Mouse (Mus musculus) limb, embryonic 12.5 days (tissue): Measurements from ENCODE around the gene Plekha5. TPM values are rescaled to one million over a fixed set of nuclear protein-coding genes. Genes with fewer than 3 reads are reported as not detected.
"Not testable (repeated sequence)": the region's sequence is repeated elsewhere in the genome, so short reads cannot be mapped to it uniquely, and the experiment has no call there.

Experiments
- ATAC-seq: fragments of 200-750 bp; cut with Nextera tagmentation; 2 replicates; pipeline ENCODE4 v1.8.0; 2017; ENCODE audit warnings: low read depth, moderate TSS enrichment; ENCODE audit not compliant: insufficient number of reproducible peaks, insufficient read depth, low FRiP score, low TSS enrichment
- H3K27ac ChIP-seq: fragments of 300-500 bp; sonication (generic); 2 replicates; pipeline ENCODE4 v1.5.1; 2016; ENCODE audit warnings: mild to moderate bottlenecking, moderate library complexity
- H3K27me3 ChIP-seq: fragments of 300-500 bp; sonication (generic); 2 replicates; pipeline ENCODE4 v1.6.1; 2016; ENCODE audit warnings: mild to moderate bottlenecking, moderate library complexity
- H3K36me3 ChIP-seq: fragments of 300-500 bp; sonication (generic); 2 replicates; pipeline ENCODE4 v1.6.1; 2016; ENCODE audit warnings: mild to moderate bottlenecking, moderate library complexity
- H3K4me1 ChIP-seq: fragments of 300-500 bp; sonication (generic); replicated peaks from 2 replicates; pipeline ENCODE4 v1.6.1; 2016
- H3K4me2 ChIP-seq: fragments of 300-500 bp; sonication (generic); 2 replicates; pipeline ENCODE4 v1.6.1; 2016; ENCODE audit warnings: mild to moderate bottlenecking, moderate library complexity
- H3K4me3 ChIP-seq: fragments of 300-500 bp; sonication (generic); replicated peaks from 2 replicates; pipeline ENCODE4 v1.5.1; 2016; ENCODE audit warnings: mild to moderate bottlenecking
- H3K9ac ChIP-seq: fragments of 300-500 bp; sonication (generic); replicated peaks from 2 replicates; pipeline ENCODE4 v1.6.1; 2016; ENCODE audit warnings: mild to moderate bottlenecking, moderate library complexity
- H3K9me3 ChIP-seq: fragments of 300-500 bp; sonication (generic); 2 replicates; pipeline ENCODE4 v1.6.1; 2016; ENCODE audit warnings: mild to moderate bottlenecking, moderate library complexity
- WGBS: fragments of 180-500 bp; shearing (Covaris S2); methylation state at CpG from one replicate; pipeline ENCODE4 v1.1.7; 2016; 5-methylcytosine and 5-hydroxymethylcytosine counted together
- polyA plus RNA-seq: library from polyadenylated mRNA; unstranded; fragments of >200 nt; fragmentation: Nextera tagmentation; extraction: Ambion mirVana; gene quantifications from 2 replicates; pipeline ENCODE4 v1.2.1, GENCODE M21; 2016

Gene Plekha5
- polyA plus RNA-seq, 1 experiment from 2014 or later, result 50.1 TPM

DNA sequence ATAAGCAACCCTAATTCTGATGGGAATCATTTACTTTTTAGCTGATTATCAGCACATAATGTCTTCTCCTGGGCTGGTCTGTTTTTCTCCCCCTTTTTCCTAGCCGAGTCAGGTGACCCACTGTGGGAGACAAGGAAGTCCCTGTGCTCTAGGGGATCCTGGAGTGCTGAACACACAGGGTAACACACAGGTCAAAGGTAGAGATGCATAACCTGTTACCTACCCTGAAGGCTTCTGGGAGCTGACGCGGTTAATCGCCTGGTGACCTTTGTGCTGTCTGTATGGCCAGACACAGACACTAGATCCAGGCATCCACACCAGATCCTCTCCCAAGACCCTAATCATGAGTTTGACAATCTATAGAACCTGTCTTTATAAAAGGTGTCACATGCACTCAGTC, 177.3 kb downstream of the Plekha5 start:
- Histone ChIP-seq H3K4me1 (peaks cover 8% of the 10 kb centered on the region), H3K9ac (no peak overlapping the region), H3K27ac (no peak overlapping the region), H3K27me3 (no peaks in the 10 kb centered on the region), H3K4me2 (no peak overlapping the region), H3K4me3 (no peak overlapping the region), H3K9me3 (no peaks in the 10 kb centered on the region), H3K36me3 (peaks cover 24% of the 10 kb centered on the region)
- no peak for ATAC-seq
- 94% methylated on average over 4 of the region's 4 CpGs for WGBS

DNA sequence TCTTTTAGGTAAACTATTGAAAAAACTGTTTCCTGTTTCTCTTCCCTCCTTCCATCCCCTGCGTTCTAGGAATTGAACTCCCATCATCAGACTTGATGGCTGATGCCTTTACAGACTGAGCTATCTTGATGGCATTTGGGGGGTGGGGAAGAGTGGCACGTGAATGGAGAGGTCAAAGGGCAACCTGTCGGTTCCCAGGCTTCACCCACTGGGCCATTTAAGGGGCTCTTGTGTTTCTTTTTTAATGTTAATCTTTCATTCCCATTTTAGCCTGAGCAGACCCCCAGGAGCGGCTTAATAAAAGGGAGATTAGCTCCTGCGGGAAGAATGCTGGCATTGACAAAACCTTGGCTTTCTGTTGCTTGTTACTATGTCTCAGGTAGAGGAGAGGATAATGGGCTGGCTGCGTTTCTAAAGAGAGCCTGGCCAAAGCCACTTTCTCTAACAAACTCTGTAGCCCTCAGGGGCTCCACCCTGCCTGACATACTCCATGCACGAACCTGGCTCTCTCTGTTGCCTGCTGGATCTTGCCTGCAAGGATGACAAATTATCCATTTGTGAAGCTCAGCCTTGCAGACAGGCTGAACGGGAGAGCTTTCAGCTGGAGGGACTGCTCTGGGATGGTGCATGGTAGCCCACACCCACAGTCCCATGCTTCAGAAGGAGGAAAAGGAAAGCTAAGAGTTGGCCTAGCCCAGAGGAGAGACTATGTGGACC, 179.5 kb downstream of the Plekha5 start:
- H3K4me2 ChIP-seq, result no peak overlapping the region
- peak overlapping the region; percentile 51; the same call in 1 of the 2 replicates for H3K27ac ChIP-seq
- H3K4me1 ChIP-seq, result peaks cover 8% of the 10 kb centered on the region
- ATAC-seq, result no peak
- H3K4me3 ChIP-seq, result no peak overlapping the region
- H3K27me3 ChIP-seq, result no peaks in the 10 kb centered on the region
- 18% methylated on average over 8 of the region's 8 CpGs for WGBS
- H3K36me3 ChIP-seq, result peaks cover 7% of the 10 kb centered on the region; the same call in 1 of the 2 replicates
- no peak overlapping the region for H3K9ac ChIP-seq
- H3K9me3 ChIP-seq, result no peaks in the 10 kb centered on the region

DNA sequence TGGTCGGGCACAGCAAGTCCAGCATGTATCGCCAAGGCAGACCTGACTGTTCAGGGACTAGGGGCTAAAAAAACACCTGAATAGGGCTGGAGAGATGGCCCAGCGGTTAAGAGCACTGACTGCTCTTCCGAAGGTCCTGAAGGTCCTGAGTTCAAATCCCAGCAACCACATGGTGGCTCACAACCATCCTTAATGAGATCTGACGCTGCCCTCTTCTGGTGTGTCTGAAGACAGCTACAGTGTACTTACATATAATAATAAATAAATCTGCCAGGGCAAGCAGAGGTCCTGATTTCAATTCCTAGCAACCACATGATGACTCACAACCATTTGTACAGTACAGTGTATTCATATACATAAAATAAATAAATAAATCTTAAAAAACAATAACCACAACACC, 181.3 kb downstream of the Plekha5 start:
- H3K27ac ChIP-seq, H3K27me3 ChIP-seq, ATAC-seq, H3K9me3 ChIP-seq, H3K4me3 ChIP-seq, H3K4me1 ChIP-seq, H3K36me3 ChIP-seq, H3K9ac ChIP-seq, H3K4me2 ChIP-seq: not testable (repeated sequence)
- 88% methylated on average over 5 of the region's 5 CpGs for WGBS

DNA sequence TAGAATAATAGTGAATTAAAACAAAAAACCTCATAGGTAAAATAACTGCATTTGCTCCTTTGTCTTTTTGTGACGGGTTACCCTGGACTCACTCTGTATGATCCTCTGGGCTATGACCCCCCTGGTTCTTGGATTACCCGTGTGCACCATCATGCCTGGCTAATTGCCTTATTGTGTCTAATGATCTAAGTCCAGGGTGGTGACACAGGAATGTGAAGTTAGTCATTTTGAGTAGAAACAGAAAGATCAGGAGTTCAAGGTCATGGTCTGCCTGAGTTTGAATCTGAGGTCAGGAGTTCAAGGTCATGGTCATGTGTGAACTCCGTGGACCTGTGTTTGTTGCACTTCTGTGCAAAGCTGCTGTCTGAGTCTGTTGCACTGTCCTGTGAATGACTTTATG, 181.9 kb downstream of the Plekha5 start:
- Histone ChIP-seq H3K36me3 (peaks cover 4% of the 10 kb centered on the region; the same call in 1 of the 2 replicates), H3K27ac (no peak overlapping the region), H3K9ac (no peak overlapping the region), H3K4me2 (no peak overlapping the region), H3K27me3 (no peaks in the 10 kb centered on the region), H3K9me3 (no peaks in the 10 kb centered on the region), H3K4me3 (no peak overlapping the region), H3K4me1 (peaks cover 8% of the 10 kb centered on the region)
- 73% methylated on average over 3 of the region's 3 CpGs for WGBS
- ATAC-seq, result no peak

- Histone ChIP-seq H3K9ac (no peak overlapping the region), H3K36me3 (peaks cover 4% of the 10 kb centered on the region; the same call in 1 of the 2 replicates), H3K9me3 (no peaks in the 10 kb centered on the region), H3K27ac (no peak overlapping the region), H3K27me3 (no peaks in the 10 kb centered on the region), H3K4me3 (no peak overlapping the region), H3K4me1 (peaks cover 8% of the 10 kb centered on the region), H3K4me2 (no peak overlapping the region)
- 55% methylated on average over 10 of the region's 10 CpGs for WGBS
- no peak for ATAC-seq
Observed at GRCm38 (mm10) chr6:140606534-140606933, 182.7 kb downstream of the Plekha5 start.

- 91% methylated on average over 6 of the region's 6 CpGs for WGBS
- H3K4me1 ChIP-seq, result peaks cover 2% of the 10 kb centered on the region; the same call in 1 of the 2 replicates
- H3K4me2 ChIP-seq, result no peak overlapping the region
- H3K27me3 ChIP-seq, result no peaks in the 10 kb centered on the region
- no peaks in the 10 kb centered on the region for H3K36me3 ChIP-seq
- H3K27ac ChIP-seq, result no peak overlapping the region
- no peaks in the 10 kb centered on the region for H3K9me3 ChIP-seq
- H3K9ac ChIP-seq, result no peak overlapping the region
- no peak overlapping the region for H3K4me3 ChIP-seq
- ATAC-seq, result no peak
Observed at GRCm38 (mm10) chr6:140608666-140609065, 184.8 kb downstream of the Plekha5 start.

- Histone ChIP-seq H3K27me3 (no peaks in the 10 kb centered on the region), H3K4me2 (no peak overlapping the region), H3K4me1 (no peaks in the 10 kb centered on the region), H3K27ac (no peak overlapping the region), H3K36me3 (no peaks in the 10 kb centered on the region), H3K4me3 (no peak overlapping the region), H3K9me3 (no peaks in the 10 kb centered on the region), H3K9ac (no peak overlapping the region)
- no peak for ATAC-seq
- 81% methylated on average over 4 of the region's 4 CpGs for WGBS
Observed at GRCm38 (mm10) chr6:140609533-140609932, 185.7 kb downstream of the Plekha5 start.

GRCm38 (mm10) chr6:140610117-140610516, 186.3 kb downstream of the Plekha5 start:
- Histone ChIP-seq H3K27ac (no peak overlapping the region), H3K27me3 (no peaks in the 10 kb centered on the region), H3K4me2 (no peak overlapping the region), H3K9ac (no peak overlapping the region), H3K4me3 (no peak overlapping the region), H3K9me3 (no peaks in the 10 kb centered on the region), H3K4me1 (no peaks in the 10 kb centered on the region), H3K36me3 (no peaks in the 10 kb centered on the region)
- no peak for ATAC-seq
- 88% methylated on average over 5 of the region's 5 CpGs for WGBS

GRCm38 (mm10) chr6:140611282-140611681, 187.4 kb downstream of the Plekha5 start:
- WGBS, result 81% methylated on average over 4 of the region's 4 CpGs
- no peaks in the 10 kb centered on the region for H3K27me3 ChIP-seq
- no peak overlapping the region for H3K4me2 ChIP-seq
- no peak for ATAC-seq
- no peaks in the 10 kb centered on the region for H3K9me3 ChIP-seq
- H3K4me3 ChIP-seq, result no peak overlapping the region
- H3K36me3 ChIP-seq, result no peaks in the 10 kb centered on the region
- H3K9ac ChIP-seq, result no peak overlapping the region
- no peak overlapping the region for H3K27ac ChIP-seq
- no peaks in the 10 kb centered on the region for H3K4me1 ChIP-seq

DNA sequence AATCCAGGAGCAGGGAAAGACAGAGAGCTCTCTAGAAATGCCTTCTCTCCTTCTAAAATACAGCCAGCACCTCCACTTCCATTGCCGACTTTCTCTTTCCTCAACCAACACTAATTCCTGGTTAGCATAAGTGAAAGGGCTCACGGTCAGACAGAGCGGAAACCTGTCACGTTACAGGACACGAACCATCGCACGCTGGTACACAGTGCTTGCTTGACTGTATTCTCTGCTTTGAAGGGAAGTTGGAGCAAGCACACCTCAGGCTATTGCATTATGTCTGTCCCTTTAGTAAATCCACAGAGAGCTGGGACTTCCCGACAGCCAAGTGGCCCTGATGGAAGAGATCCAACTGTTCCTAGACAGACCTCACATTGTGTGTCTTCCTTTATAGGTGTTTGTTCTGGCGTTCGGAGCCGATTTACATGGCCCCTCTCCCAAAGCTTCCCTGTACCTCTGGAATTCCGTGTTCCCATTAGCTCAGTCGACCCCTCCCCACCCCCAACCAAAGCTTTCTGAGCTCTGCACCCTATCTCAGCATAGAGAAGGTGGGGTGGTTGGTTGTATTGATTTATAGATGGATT, 188.1 kb downstream of the Plekha5 start:
- ATAC-seq, result no peak
- H3K9ac ChIP-seq, result no peak overlapping the region
- no peaks in the 10 kb centered on the region for H3K36me3 ChIP-seq
- no peaks in the 10 kb centered on the region for H3K4me1 ChIP-seq
- no peak overlapping the region for H3K27ac ChIP-seq
- H3K4me3 ChIP-seq, result no peak overlapping the region
- H3K4me2 ChIP-seq, result no peak overlapping the region
- WGBS, result 86% methylated on average over 13 of the region's 13 CpGs
- H3K27me3 ChIP-seq, result no peaks in the 10 kb centered on the region
- H3K9me3 ChIP-seq, result no peaks in the 10 kb centered on the region

DNA sequence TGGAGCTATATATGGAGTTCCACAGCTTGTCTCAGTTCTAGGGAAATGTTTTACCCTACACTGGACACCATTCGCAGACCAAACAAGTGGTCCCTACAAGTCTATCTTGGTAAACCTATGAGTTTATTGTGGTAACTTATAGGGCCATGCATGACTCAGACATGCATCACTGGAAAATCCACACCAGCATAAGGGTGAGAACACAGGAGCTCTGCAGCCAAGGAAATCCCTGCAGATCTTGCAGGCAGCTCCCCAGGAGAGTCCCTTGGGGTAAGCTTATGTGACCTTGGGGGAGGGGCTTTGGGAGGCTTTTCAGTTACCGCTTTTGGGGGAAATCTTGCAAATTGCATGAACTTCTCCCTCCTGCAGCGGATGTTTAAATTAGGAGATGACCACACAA, 190.0 kb downstream of the Plekha5 start:
- Histone ChIP-seq H3K27me3 (no peaks in the 10 kb centered on the region), H3K4me1 (no peaks in the 10 kb centered on the region), H3K27ac (no peak overlapping the region), H3K36me3 (no peaks in the 10 kb centered on the region), H3K9ac (no peak overlapping the region), H3K9me3 (no peaks in the 10 kb centered on the region), H3K4me2 (no peak overlapping the region), H3K4me3 (no peak overlapping the region)
- no peak for ATAC-seq
- WGBS, result 76% methylated on average over 3 of the region's 3 CpGs

DNA sequence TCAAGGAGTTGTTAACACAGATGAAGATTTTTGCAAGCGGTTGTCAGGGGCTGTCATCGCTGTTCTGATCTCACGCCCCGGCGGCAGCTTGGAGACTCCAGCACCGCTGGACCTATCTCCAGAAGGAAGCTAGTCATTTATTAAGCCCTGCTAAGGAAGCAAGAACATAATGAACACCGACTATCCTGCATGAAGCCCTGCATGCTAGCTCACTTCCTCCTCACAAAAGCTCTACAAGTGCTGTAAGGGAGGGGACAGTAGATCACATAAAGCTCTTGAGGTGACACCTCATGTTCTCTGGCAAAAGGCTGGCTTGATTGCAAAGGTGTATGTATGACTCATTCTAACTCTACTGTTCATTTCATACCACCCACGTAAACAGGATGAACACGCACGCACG, 190.9 kb downstream of the Plekha5 start:
- no peaks in the 10 kb centered on the region for H3K4me1 ChIP-seq
- H3K36me3 ChIP-seq, result no peaks in the 10 kb centered on the region
- no peak overlapping the region for H3K9ac ChIP-seq
- ATAC-seq, result no peak
- H3K4me3 ChIP-seq, result no peak overlapping the region
- WGBS, result 91% methylated on average over 11 of the region's 11 CpGs
- no peaks in the 10 kb centered on the region for H3K9me3 ChIP-seq
- no peak overlapping the region for H3K4me2 ChIP-seq
- H3K27ac ChIP-seq, result no peak overlapping the region
- no peaks in the 10 kb centered on the region for H3K27me3 ChIP-seq
